Comparison of ENCODE assay signal across 8 mouse cellular contexts in genomic region chr2:154407643-154408445, GRCm38 (mm10). TPM values are rescaled to one million over a fixed set of nuclear protein-coding genes. Genes with fewer than 3 reads are reported as not detected.
DNase-seq lines count a peak whose midpoint lies in the region; ATAC-seq lines count a peak whose summit lies in the region.

Gene Snta1 (minus strand): TSS chr2:154408099.

- peak within 1 kb of the TSS; percentile 84 for H3K4me2 ChIP-seq in forebrain, embryonic 11.5 days (ENCODE audit: low read depth, low read length, severe bottlenecking)
- peak within 1 kb of the TSS; percentile 77 for H3K4me2 ChIP-seq in heart, embryonic 14.5 days (ENCODE audit: low read length)
- H3K4me2 ChIP-seq in liver, embryonic 13.5 days: peak within 1 kb of the TSS; percentile 87

- peak; percentile 72 for DNase-seq in c-Kit-positive CD71-positive TER-119-positive erythroid progenitor cells, embryonic 14.5 days (ENCODE audit: low spot score)
- peak; percentile 89 for DNase-seq in forebrain, embryonic 11.5 days (ENCODE audit: low spot score)
- DNase-seq in kidney, postnatal 10 days: peak; percentile 94
- DNase-seq in liver, embryonic 13.5 days: peak; percentile 77
- DNase-seq in naive thymus-derived CD4-positive, alpha-beta T cell, adult 2 months (ENCODE audit: low read depth): peak; percentile 78
- peak; percentile 79 to 90 for DNase-seq in spleen, postnatal 4 days (ENCODE audit: low spot score in 2 of 2)

- ATAC-seq in CD4-positive, CD25-positive, alpha-beta regulatory T cell, adult 4 months: peak; percentile 80
- ATAC-seq in forebrain, embryonic 11.5 days (replicated peaks; ENCODE audit: low FRiP score): peak; percentile 88
- peak; percentile 81 for ATAC-seq in heart, embryonic 14.5 days (ENCODE audit: insufficient number of reproducible peaks, insufficient read depth, low FRiP score, low read depth)
- ATAC-seq in liver, embryonic 13.5 days (ENCODE audit: low read depth): peak; percentile 93

- H3K27ac ChIP-seq in forebrain, embryonic 11.5 days (ENCODE audit: low read depth, low read length): no peak within 1 kb of the TSS
- H3K27ac ChIP-seq in heart, embryonic 14.5 days (replicated peaks in 1 of 2; ENCODE audit: control insufficient read depth in 1 of 2, insufficient read depth in 1 of 2, low read depth in 2 of 2, low read length in 2 of 2): peak within 1 kb of the TSS; percentile 28 to 88
- H3K27ac ChIP-seq in liver, embryonic 13.5 days: no peak within 1 kb of the TSS

- H3K4me1 ChIP-seq in forebrain, embryonic 11.5 days (replicated peaks; ENCODE audit: control insufficient read depth, insufficient read depth, low read length): no peaks in the 10 kb centered on the region; the same call in 1 of the 2 replicates
- H3K4me1 ChIP-seq in heart, embryonic 14.5 days (ENCODE audit: control insufficient read depth in 2 of 2, insufficient read depth in 2 of 2, low read length in 2 of 2): peaks cover 16 to 42% of the 10 kb centered on the region in 2 experiments
- H3K4me1 ChIP-seq in liver, embryonic 13.5 days (replicated peaks): peaks cover 16% of the 10 kb centered on the region

- H3K36me3 ChIP-seq in forebrain, embryonic 11.5 days (ENCODE audit: control insufficient read depth, insufficient read depth, low read length): no peaks in the 10 kb centered on the region
- H3K36me3 ChIP-seq in heart, embryonic 14.5 days (ENCODE audit: control insufficient read depth, insufficient read depth, low read length): no peaks in the 10 kb centered on the region
- H3K36me3 ChIP-seq in liver, embryonic 13.5 days: no peaks in the 10 kb centered on the region

- H3K9ac ChIP-seq in forebrain, embryonic 11.5 days (ENCODE audit: low read length): peak within 1 kb of the TSS; percentile 63
- peak within 1 kb of the TSS; percentile 91 for H3K9ac ChIP-seq in heart, embryonic 14.5 days (ENCODE audit: low read length)
- peak within 1 kb of the TSS; percentile 72 for H3K9ac ChIP-seq in liver, embryonic 13.5 days

- 3% methylated on average over 70 of the region's 84 CpGs for WGBS in forebrain, embryonic 11.5 days
- WGBS in heart, embryonic 14.5 days: 2% methylated on average over 84 of the region's 84 CpGs
- 2% methylated on average over 84 of the region's 84 CpGs for WGBS in liver, embryonic 13.5 days (ENCODE audit: insufficient replicate concordance)

- H3K27me3 ChIP-seq in forebrain, embryonic 11.5 days (ENCODE audit: control insufficient read depth, insufficient read depth, low read length): peaks cover 6% of the 10 kb centered on the region; the same call in 1 of the 2 replicates
- no peaks in the 10 kb centered on the region for H3K27me3 ChIP-seq in heart, embryonic 14.5 days (ENCODE audit: control insufficient read depth, insufficient read depth, low read length)
- peaks cover 51% of the 10 kb centered on the region for H3K27me3 ChIP-seq in liver, embryonic 13.5 days

- peak within 1 kb of the TSS; percentile 68 for H3K4me3 ChIP-seq in forebrain, embryonic 11.5 days (ENCODE audit: low read depth, low read length)
- peak within 1 kb of the TSS; percentile 62 to 81 for H3K4me3 ChIP-seq in heart, embryonic 14.5 days (ENCODE audit: control insufficient read depth in 1 of 2, insufficient read depth in 1 of 2, low read depth in 1 of 2, low read length in 2 of 2)
- peak within 1 kb of the TSS; percentile 67 for H3K4me3 ChIP-seq in liver, embryonic 13.5 days (replicated peaks)

- H3K9me3 ChIP-seq in forebrain, embryonic 11.5 days (ENCODE audit: control insufficient read depth, low read length): no peaks in the 10 kb centered on the region
- H3K9me3 ChIP-seq in heart, embryonic 14.5 days (ENCODE audit: control insufficient read depth, low read length): no peaks in the 10 kb centered on the region
- no peaks in the 10 kb centered on the region for H3K9me3 ChIP-seq in liver, embryonic 13.5 days (replicated peaks)

RNA-seq across cellular contexts. Expression of gene Snta1, which starts in this region (rescaled TPM):
- not detected for polyA plus RNA-seq in CD4-positive, CD25-positive, alpha-beta regulatory T cell, adult 4 months (2017; shearing (Covaris generic))
- polyA plus RNA-seq in forebrain, embryonic 11.5 days (2014; fragmentation: Nextera tagmentation; extraction: Ambion mirVana): 3.1 and 3.4 TPM in 2 replicates
- polyA plus RNA-seq in heart, embryonic 14.5 days (2014; fragmentation: Nextera tagmentation; extraction: Ambion mirVana): 23.7 and 26.9 TPM in 2 replicates
- polyA plus RNA-seq in liver, embryonic 13.5 days (2015; fragmentation: Nextera tagmentation; extraction: Ambion mirVana): 1.7 and 2.0 TPM in 2 replicates

Comparison
In these comparisons a context has a peak if more than half of its experiments do, and no peak if none do; other contexts are left out.
1. Peak in ATAC-seq in CD4-positive, CD25-positive, alpha-beta regulatory T cell, adult 4 months; RNA of the gene not detected or under 1 TPM.
2. H3K27ac ChIP-seq: peak in heart, embryonic 14.5 days (2 of 2); none in forebrain, embryonic 11.5 days (single experiment) and liver, embryonic 13.5 days (single experiment).
3. Peak in every context shown above with its lines, with median percentiles within 50 percentile points of each other: ATAC-seq, DNase-seq, H3K4me2 ChIP-seq, H3K4me3 ChIP-seq and H3K9ac ChIP-seq.